15 mouse cellular contexts compared by ENCODE assay signal in genomic region chr13:30051891-30052550, GRCm38 (mm10).
DNase-seq lines count a peak whose midpoint lies in the region; ATAC-seq and TF ChIP-seq lines count a peak whose summit lies in the region.
"Had no signal": no experiment of that assay in that cellular context is flagged by ENCODE, and none has a peak within 500 bp of the region (broad histone marks: within the 10 kb centered on the region; RNA-seq: fewer than 3 reads in every experiment).

No protein-coding gene starts in this region.

- no peaks in the 10 kb centered on the region for H3K9me3 ChIP-seq in hindbrain, embryonic 11.5 days (ENCODE audit: control insufficient read depth, low read length)
- no peaks in the 10 kb centered on the region for H3K9me3 ChIP-seq in hindbrain, embryonic 14.5 days (ENCODE audit: control insufficient read depth, low read length)
- H3K9me3 ChIP-seq in midbrain, postnatal 0 days (ENCODE audit: low read length): no peaks in the 10 kb centered on the region
- H3K9me3 ChIP-seq in midbrain, embryonic 15.5 days: no peaks in the 10 kb centered on the region
- H3K9me3 ChIP-seq in heart, embryonic 10.5 days: no peaks in the 10 kb centered on the region
- H3K9me3 ChIP-seq: forebrain, embryonic 10.5 days; heart, embryonic 13.5 days; liver, embryonic 12.5 days had no signal

- no peaks in the 10 kb centered on the region for H3K4me1 ChIP-seq in hindbrain, embryonic 11.5 days (replicated peaks; ENCODE audit: control insufficient read depth, insufficient read depth, low read length)
- no peaks in the 10 kb centered on the region for H3K4me1 ChIP-seq in hindbrain, embryonic 14.5 days (replicated peaks; ENCODE audit: control insufficient read depth, insufficient read depth, low read length)
- no peaks in the 10 kb centered on the region for H3K4me1 ChIP-seq in midbrain, postnatal 0 days (ENCODE audit: insufficient read depth, low read length)
- no peaks in the 10 kb centered on the region for H3K4me1 ChIP-seq in midbrain, embryonic 15.5 days
- peaks cover 13% of the 10 kb centered on the region for H3K4me1 ChIP-seq in heart, embryonic 10.5 days
- H3K4me1 ChIP-seq: liver, embryonic 12.5 days had no signal

- no peaks in the 10 kb centered on the region for H3K27me3 ChIP-seq in hindbrain, embryonic 11.5 days (ENCODE audit: control insufficient read depth, insufficient read depth, low read length)
- H3K27me3 ChIP-seq in hindbrain, embryonic 14.5 days (ENCODE audit: control insufficient read depth, insufficient read depth, low read length): no peaks in the 10 kb centered on the region
- no peaks in the 10 kb centered on the region for H3K27me3 ChIP-seq in midbrain, postnatal 0 days (ENCODE audit: insufficient read depth, low read length)
- H3K27me3 ChIP-seq in midbrain, embryonic 15.5 days (replicated peaks): no peaks in the 10 kb centered on the region
- no peaks in the 10 kb centered on the region for H3K27me3 ChIP-seq in heart, embryonic 10.5 days (ENCODE audit: insufficient read depth, poor library complexity, severe bottlenecking)
- H3K27me3 ChIP-seq: heart, embryonic 13.5 days; liver, embryonic 12.5 days had no signal

- no peak for TF ChIP-seq CTCF in midbrain, postnatal 0 days (IDR thresholded peaks at IDR 0.05)

- no peaks in the 10 kb centered on the region for H3K36me3 ChIP-seq in hindbrain, embryonic 11.5 days (ENCODE audit: control insufficient read depth, insufficient read depth, low read length)
- H3K36me3 ChIP-seq in hindbrain, embryonic 14.5 days (replicated peaks; ENCODE audit: control insufficient read depth, insufficient read depth): no peaks in the 10 kb centered on the region
- no peaks in the 10 kb centered on the region for H3K36me3 ChIP-seq in midbrain, postnatal 0 days (ENCODE audit: insufficient read depth, low read length)
- no peaks in the 10 kb centered on the region for H3K36me3 ChIP-seq in midbrain, embryonic 15.5 days (replicated peaks)
- H3K36me3 ChIP-seq in heart, embryonic 10.5 days: no peaks in the 10 kb centered on the region
- H3K36me3 ChIP-seq: forebrain, embryonic 10.5 days; heart, embryonic 13.5 days; liver, embryonic 12.5 days had no signal

- 59% methylated on average over 16 of the region's 16 CpGs for WGBS in hindbrain, embryonic 11.5 days
- 64% methylated on average over 16 of the region's 16 CpGs for WGBS in hindbrain, embryonic 14.5 days
- WGBS in midbrain, postnatal 0 days: 79% methylated on average over 16 of the region's 16 CpGs
- whole genome bisulfite sequencing in midbrain, embryonic 15.5 days: 79% methylated on average over 16 of the region's 16 CpGs
- WGBS in heart, embryonic 10.5 days: 63% methylated on average over 16 of the region's 16 CpGs

- no peak for ATAC-seq in hindbrain, embryonic 11.5 days (ENCODE audit: low FRiP score)
- ATAC-seq in hindbrain, embryonic 14.5 days (ENCODE audit: low FRiP score): no peak
- no peak for ATAC-seq in midbrain, postnatal 0 days (ENCODE audit: low FRiP score)
- ATAC-seq in midbrain, embryonic 15.5 days (replicated peaks): no peak
- ATAC-seq: liver, embryonic 12.5 days had no signal

- DNase-seq in hindbrain, embryonic 11.5 days (ENCODE audit: low spot score): peak; percentile 5
- no peak for DNase-seq in hindbrain, embryonic 14.5 days (ENCODE audit: low spot score)
- peak; percentile 63 for DNase-seq in midbrain, postnatal 0 days (ENCODE audit: low spot score)
- DNase-seq in forelimb bud, embryonic 11.5 days (ENCODE audit: low read depth, low spot score): peak; percentile 4
- DNase-seq in yolk sac, embryonic 10.5 days (ENCODE audit: low spot score): peak; percentile 57
- no peak for DNase-seq in layer of hippocampus, postnatal 14 days (ENCODE audit: low spot score in 2 of 2)
- DNase-seq in heart, embryonic 10.5 days (ENCODE audit: low spot score): no peak
- DNase-seq: layer of hippocampus, postnatal 36 days; retina, postnatal 1 day; thymus, adult 2 months had no signal

- H3K4me2 ChIP-seq in hindbrain, embryonic 11.5 days (replicated peaks; ENCODE audit: low read depth, low read length): no peak overlapping the region
- no peak overlapping the region for H3K4me2 ChIP-seq in hindbrain, embryonic 14.5 days (replicated peaks)
- H3K4me2 ChIP-seq in midbrain, postnatal 0 days (ENCODE audit: low read depth, low read length, poor library complexity, severe bottlenecking): no peak overlapping the region
- H3K4me2 ChIP-seq in midbrain, embryonic 15.5 days: no peak overlapping the region
- H3K4me2 ChIP-seq: heart, embryonic 13.5 days; liver, embryonic 12.5 days had no signal

- H3K9ac ChIP-seq in hindbrain, embryonic 11.5 days (ENCODE audit: low read depth, low read length): no peak overlapping the region
- no peak overlapping the region for H3K9ac ChIP-seq in hindbrain, embryonic 14.5 days
- H3K9ac ChIP-seq in midbrain, postnatal 0 days (replicated peaks; ENCODE audit: low read length, poor library complexity, severe bottlenecking): no peak overlapping the region
- no peak overlapping the region for H3K9ac ChIP-seq in midbrain, embryonic 15.5 days
- H3K9ac ChIP-seq: heart, embryonic 13.5 days; liver, embryonic 12.5 days had no signal

- no peak overlapping the region for H3K4me3 ChIP-seq in hindbrain, embryonic 11.5 days (ENCODE audit: low read depth, low read length)
- no peak overlapping the region for H3K4me3 ChIP-seq in hindbrain, embryonic 14.5 days (replicated peaks; ENCODE audit: low read length)
- no peak overlapping the region for H3K4me3 ChIP-seq in midbrain, postnatal 0 days (ENCODE audit: low read depth, low read length)
- H3K4me3 ChIP-seq in midbrain, embryonic 15.5 days: no peak overlapping the region
- H3K4me3 ChIP-seq in heart, embryonic 10.5 days: no peak overlapping the region
- H3K4me3 ChIP-seq: forebrain, embryonic 10.5 days; heart, embryonic 13.5 days; liver, embryonic 12.5 days; megakaryocyte, embryonic 14.5 days had no signal

- H3K27ac ChIP-seq in hindbrain, embryonic 11.5 days (ENCODE audit: low read depth, low read length): no peak overlapping the region
- no peak overlapping the region for H3K27ac ChIP-seq in hindbrain, embryonic 14.5 days
- H3K27ac ChIP-seq in midbrain, postnatal 0 days (ENCODE audit: low read depth, low read length): no peak overlapping the region
- H3K27ac ChIP-seq in midbrain, embryonic 15.5 days: no peak overlapping the region
- H3K27ac ChIP-seq in heart, embryonic 10.5 days: no peak overlapping the region
- H3K27ac ChIP-seq: forebrain, embryonic 10.5 days; heart, embryonic 13.5 days; liver, embryonic 12.5 days had no signal

Comparison
In these comparisons a context has a peak if more than half of its experiments do, and no peak if none do; other contexts are left out.
1. DNase-seq: peak in hindbrain, embryonic 11.5 days (single experiment), midbrain, postnatal 0 days (single experiment), forelimb bud, embryonic 11.5 days (single experiment) and yolk sac, embryonic 10.5 days (single experiment); none in hindbrain, embryonic 14.5 days (single experiment), layer of hippocampus, postnatal 14 days (0 of 2) and heart, embryonic 10.5 days (single experiment).